Mouse (Mus musculus): ENCODE results near the gene Naxd.
"Not testable (repeated sequence)": the region's sequence is repeated elsewhere in the genome, so short reads cannot be mapped to it uniquely, and the experiment has no call there.

Naxd gene

GRCm38 (mm10) chr8:11513247-11513646 lies 15.9 kb downstream of the Naxd start:
- no peak for DNase-seq (ENCODE audit: low spot score)

GRCm38 (mm10) chr8:11516292-11516691 lies 19.0 kb downstream of the Naxd start:
- no peak for DNase-seq (ENCODE audit: low spot score)

GRCm38 (mm10) chr8:11517366-11518055 lies 20.2 kb downstream of the Naxd start:
- DNase-seq (ENCODE audit: low spot score), result no peak

GRCm38 (mm10) chr8:11518056-11518396 lies 20.7 kb downstream of the Naxd start:
- no peak for DNase-seq (ENCODE audit: low spot score)

GRCm38 (mm10) chr8:11518676-11519075 lies 21.4 kb downstream of the Naxd start:
- DNase-seq (ENCODE audit: low spot score), result no peak

GRCm38 (mm10) chr8:11523331-11523730 lies 26.0 kb downstream of the Naxd start:
- no peak for DNase-seq (ENCODE audit: low spot score)

- no peak for DNase-seq (ENCODE audit: low spot score)
These were observed 33.0 kb downstream of the Naxd start for GRCm38 (mm10) chr8:11530155-11530770.

- no peak for DNase-seq (ENCODE audit: low spot score)
These were observed 33.5 kb downstream of the Naxd start for GRCm38 (mm10) chr8:11530849-11531248.

GRCm38 (mm10) chr8:11534494-11534893 lies 37.2 kb downstream of the Naxd start:
- no peak for DNase-seq (ENCODE audit: low spot score)

GRCm38 (mm10) chr8:11539049-11539448 lies 41.7 kb downstream of the Naxd start:
- no peak for DNase-seq (ENCODE audit: low spot score)

- DNase-seq (ENCODE audit: low spot score), result no peak
These were observed 42.9 kb downstream of the Naxd start for GRCm38 (mm10) chr8:11540182-11540581.

- DNase-seq (ENCODE audit: low spot score), result no peak
These were observed 44.7 kb downstream of the Naxd start for GRCm38 (mm10) chr8:11542031-11542430.

- no peak for DNase-seq (ENCODE audit: low spot score)
These were observed 45.6 kb downstream of the Naxd start for GRCm38 (mm10) chr8:11542866-11543265.

- peak; percentile 51 for DNase-seq (ENCODE audit: low spot score)
These were observed 47.1 kb downstream of the Naxd start for GRCm38 (mm10) chr8:11544386-11544785.

GRCm38 (mm10) chr8:11547063-11547462 lies 49.8 kb downstream of the Naxd start:
- DNase-seq (ENCODE audit: low spot score), result no peak

GRCm38 (mm10) chr8:11549706-11550105 lies 52.4 kb downstream of the Naxd start:
- peak; percentile 58 for DNase-seq (ENCODE audit: low spot score)

- DNase-seq (ENCODE audit: low spot score), result peak; percentile 93
These were observed 53.1 kb downstream of the Naxd start, which contains the start of gene Cars2 for GRCm38 (mm10) chr8:11550281-11550948. Cars2 (minus strand) TSS chr8:11550783.

- not testable (repeated sequence) for DNase-seq (ENCODE audit: low spot score)
These were observed 54.2 kb downstream of the Naxd start for GRCm38 (mm10) chr8:11551497-11551896.

- no peak for DNase-seq (ENCODE audit: low spot score)
These were observed 55.1 kb downstream of the Naxd start for GRCm38 (mm10) chr8:11552390-11552789.

- DNase-seq (ENCODE audit: low spot score), result peak; percentile 95
These were observed 57.8 kb downstream of the Naxd start, which contains the start of gene Ing1 for GRCm38 (mm10) chr8:11554799-11555719. Ing1 (plus strand) TSS chr8:11555571.

- DNase-seq (ENCODE audit: low spot score), result peak; percentile 94
These were observed 58.6 kb downstream of the Naxd start for GRCm38 (mm10) chr8:11555720-11556591.
